Mouse (Mus musculus) heart, embryonic 11.5 days (tissue): ENCODE data around the gene Hspa1a. TPM values are rescaled to one million over a fixed set of nuclear protein-coding genes. Genes with fewer than 3 reads are reported as not detected.

ENCODE experiments used
- ATAC-seq: fragments of 200-750 bp; cut with Nextera tagmentation; replicated peaks from 2 replicates; pipeline ENCODE4 v1.8.0; 2017; ENCODE audit warnings: moderate library complexity; ENCODE audit not compliant: insufficient number of reproducible peaks, low FRiP score, low TSS enrichment
- H3K27ac ChIP-seq: fragments of 300-500 bp; sonication (generic); 2 replicates; pipeline ENCODE4 v1.5.1; 2014; ENCODE audit warnings: mild to moderate bottlenecking, low read depth, low read length
- H3K27me3 ChIP-seq: fragments of 300-500 bp; sonication (generic); 2 replicates; pipeline ENCODE4 v1.6.1; 2014; ENCODE audit warnings: mild to moderate bottlenecking, low read length, mixed read lengths; ENCODE audit not compliant: control insufficient read depth, insufficient read depth
- H3K36me3 ChIP-seq: fragments of 300-500 bp; sonication (generic); 2 replicates; pipeline ENCODE4 v1.6.1; 2014; ENCODE audit warnings: mild to moderate bottlenecking, low read length, moderate library complexity, mixed read lengths; ENCODE audit not compliant: control insufficient read depth, insufficient read depth
- H3K4me1 ChIP-seq: fragments of 300-500 bp; sonication (generic); 2 replicates; pipeline ENCODE4 v1.6.1; 2014; ENCODE audit warnings: low read length; ENCODE audit not compliant: control insufficient read depth, insufficient read depth
- H3K4me2 ChIP-seq: fragments of 300-500 bp; sonication (generic); 2 replicates; pipeline ENCODE4 v1.6.1; 2014; ENCODE audit warnings: mild to moderate bottlenecking, moderate library complexity
- H3K4me3 ChIP-seq: fragments of 300-500 bp; sonication (generic); 2 replicates; pipeline ENCODE4 v1.5.1; 2014; ENCODE audit warnings: low read depth, low read length
- H3K9ac ChIP-seq: fragments of 300-500 bp; sonication (generic); 2 replicates; pipeline ENCODE4 v1.6.1; 2014; ENCODE audit warnings: mild to moderate bottlenecking, low read depth, low read length, moderate library complexity
- H3K9me3 ChIP-seq: fragments of 300-500 bp; sonication (generic); replicated peaks from 2 replicates; pipeline ENCODE4 v1.6.1; 2016; ENCODE audit warnings: low read length; ENCODE audit not compliant: control insufficient read depth
- WGBS: fragments of 180-500 bp; shearing (Covaris S2); extraction: QIAGEN DNeasy Blood & Tissue Kit; methylation state at CpG from one replicate; pipeline ENCODE4 v1.1.7; 2014; ENCODE audit not compliant: insufficient replicate concordance; 5-methylcytosine and 5-hydroxymethylcytosine counted together
- polyA plus RNA-seq: library from polyadenylated mRNA; unstranded; fragments of >200 nt; fragmentation: Nextera tagmentation; extraction: Ambion mirVana; gene quantifications from 2 replicates; pipeline ENCODE4 v1.2.1, GENCODE M21; 2014

Gene Hspa1a
- polyA plus RNA-seq, 1 experiment from 2014 or later, result 1.9 TPM

GRCm38 (mm10) chr17:34934031-34934430 lies 37.9 kb downstream of the Hspa1a start:
- Histone ChIP-seq H3K27ac (no peak overlapping the region), H3K9ac (no peak overlapping the region), H3K36me3 (0 out of 2 replicates have a peak, but pooled peaks cover 4% of the 10 kb centered on the region), H3K4me1 (peaks cover 4% of the 10 kb centered on the region; the same call in 1 of the 2 replicates), H3K4me2 (no peak overlapping the region; the same call in 1 of the 2 replicates), H3K27me3 (no peaks in the 10 kb centered on the region), H3K9me3 (no peaks in the 10 kb centered on the region), H3K4me3 (no peak overlapping the region)
- no peak for ATAC-seq
- 68% methylated on average over 24 of the region's 24 CpGs for WGBS

GRCm38 (mm10) chr17:34932287-34932686 lies 39.7 kb downstream of the Hspa1a start:
- 88% methylated on average over 8 of the region's 8 CpGs for WGBS
- no peaks in the 10 kb centered on the region for H3K9me3 ChIP-seq
- peak overlapping the region; percentile 68 for H3K4me3 ChIP-seq
- H3K4me2 ChIP-seq, result peak overlapping the region; percentile 97
- no peak overlapping the region for H3K27ac ChIP-seq
- H3K27me3 ChIP-seq, result no peaks in the 10 kb centered on the region
- no peak for ATAC-seq
- 0 out of 2 replicates have a peak, but pooled peaks cover 4% of the 10 kb centered on the region for H3K36me3 ChIP-seq
- peaks cover 7% of the 10 kb centered on the region; the same call in 1 of the 2 replicates for H3K4me1 ChIP-seq
- H3K9ac ChIP-seq, result peak overlapping the region; percentile 80

- ATAC-seq, result no peak; the same call in 1 of the 2 replicates
- no peaks in the 10 kb centered on the region for H3K9me3 ChIP-seq
- peaks cover 7% of the 10 kb centered on the region; the same call in 1 of the 2 replicates for H3K4me1 ChIP-seq
- H3K36me3 ChIP-seq, result 0 out of 2 replicates have a peak, but pooled peaks cover 4% of the 10 kb centered on the region
- peak overlapping the region; percentile 80 for H3K9ac ChIP-seq
- 15% methylated on average over 14 of the region's 14 CpGs for WGBS
- peak overlapping the region; percentile 68 for H3K4me3 ChIP-seq
- no peak overlapping the region for H3K27ac ChIP-seq
- no peaks in the 10 kb centered on the region for H3K27me3 ChIP-seq
- H3K4me2 ChIP-seq, result peak overlapping the region; percentile 97
Observed at GRCm38 (mm10) chr17:34931735-34932098, 40.2 kb downstream of the Hspa1a start.

- no peak within 1 kb of the TSS for H3K27ac ChIP-seq
- H3K4me1 ChIP-seq, result peaks cover 7% of the 10 kb centered on the region; the same call in 1 of the 2 replicates
- H3K36me3 ChIP-seq, result 0 out of 2 replicates have a peak, but pooled peaks cover 4% of the 10 kb centered on the region
- WGBS, result 1% methylated on average over 38 of the region's 38 CpGs
- peak within 1 kb of the TSS; percentile 80 for H3K9ac ChIP-seq
- peak; percentile 92 for ATAC-seq
- H3K4me2 ChIP-seq, result peak within 1 kb of the TSS; percentile 97
- peak within 1 kb of the TSS; percentile 68 for H3K4me3 ChIP-seq
- no peaks in the 10 kb centered on the region for H3K9me3 ChIP-seq
- no peaks in the 10 kb centered on the region for H3K27me3 ChIP-seq
Observed at GRCm38 (mm10) chr17:34931061-34931734, 40.8 kb downstream of the Hspa1a start, which contains the start of gene Neu1. TSS of gene Neu1 (plus strand) at chr17:34931253.

- Histone ChIP-seq H3K27me3 (no peaks in the 10 kb centered on the region), H3K36me3 (0 out of 2 replicates have a peak, but pooled peaks cover 2% of the 10 kb centered on the region), H3K4me3 (no peak overlapping the region), H3K4me1 (peaks cover 7% of the 10 kb centered on the region; the same call in 1 of the 2 replicates), H3K4me2 (no peak overlapping the region), H3K27ac (no peak overlapping the region), H3K9me3 (no peaks in the 10 kb centered on the region), H3K9ac (no peak overlapping the region)
- WGBS, result 32% methylated on average over 4 of the region's 4 CpGs
- no peak for ATAC-seq
Observed at GRCm38 (mm10) chr17:34928841-34929240, 43.1 kb downstream of the Hspa1a start.

GRCm38 (mm10) chr17:34927306-34928019 lies 44.5 kb downstream of the Hspa1a start:
- 84% methylated on average over 18 of the region's 18 CpGs for WGBS
- no peak for ATAC-seq

DNA sequence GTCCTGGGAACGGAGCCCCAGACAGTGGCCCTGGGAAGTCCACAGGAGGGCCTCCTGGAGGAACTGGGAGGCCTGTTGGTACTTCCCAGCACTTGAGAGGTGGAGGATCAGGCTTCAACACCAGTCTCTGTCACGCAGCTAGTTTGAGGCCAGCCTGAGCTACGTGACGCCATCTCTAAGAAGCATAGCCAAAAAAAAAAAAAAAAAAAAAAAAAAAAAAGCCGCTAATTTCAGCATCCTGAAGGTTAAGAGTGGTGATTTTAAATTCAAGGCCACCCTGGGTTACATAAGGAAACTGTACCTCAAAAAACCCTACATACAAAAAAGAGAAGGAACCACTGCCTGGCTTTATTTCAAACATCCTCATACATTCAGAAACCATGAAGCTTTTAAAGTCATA lies 47.7 kb downstream of the Hspa1a start:
- H3K4me1 ChIP-seq, result 0 out of 2 replicates have a peak, but pooled peaks cover 2% of the 10 kb centered on the region
- no peak overlapping the region for H3K27ac ChIP-seq
- 61% methylated on average over 5 of the region's 5 CpGs for WGBS
- no peak for ATAC-seq
- no peak overlapping the region for H3K4me3 ChIP-seq
- H3K9me3 ChIP-seq, result no peaks in the 10 kb centered on the region
- H3K9ac ChIP-seq, result no peak overlapping the region
- H3K36me3 ChIP-seq, result no peaks in the 10 kb centered on the region
- no peaks in the 10 kb centered on the region for H3K27me3 ChIP-seq
- no peak overlapping the region for H3K4me2 ChIP-seq

More at GRCm38 (mm10) chr17:34927306-34928019, 44.5 kb downstream of the Hspa1a start:
- Histone ChIP-seq H3K4me3 (no peak overlapping the region), H3K4me2 (no peak overlapping the region), H3K9ac (no peak overlapping the region), H3K36me3 (no peaks in the 10 kb centered on the region), H3K27ac (no peak overlapping the region), H3K27me3 (no peaks in the 10 kb centered on the region), H3K9me3 (no peaks in the 10 kb centered on the region), H3K4me1 (peaks cover 7% of the 10 kb centered on the region; the same call in 1 of the 2 replicates)

GRCm38 (mm10) chr17:34922939-34923338 lies 49.0 kb downstream of the Hspa1a start:
- no peak overlapping the region for H3K4me3 ChIP-seq
- no peaks in the 10 kb centered on the region for H3K9me3 ChIP-seq
- H3K27ac ChIP-seq, result no peak overlapping the region
- ATAC-seq, result no peak
- H3K27me3 ChIP-seq, result no peaks in the 10 kb centered on the region
- no peaks in the 10 kb centered on the region for H3K4me1 ChIP-seq
- WGBS, result 43% methylated on average over 6 of the region's 6 CpGs
- no peaks in the 10 kb centered on the region for H3K36me3 ChIP-seq
- H3K9ac ChIP-seq, result no peak overlapping the region
- H3K4me2 ChIP-seq, result no peak overlapping the region
